Mouse (Mus musculus) lung, embryonic 14.5 days (tissue): ENCODE results near the gene Itgb5. TPM values are rescaled to one million over a fixed set of nuclear protein-coding genes. Genes with fewer than 3 reads are reported as not detected.

Experiments
- ATAC-seq: fragments of 200-750 bp; cut with Nextera tagmentation; 2 replicates; pipeline ENCODE4 v1.8.0; 2017; ENCODE audit warnings: mild to moderate bottlenecking, moderate TSS enrichment, moderate library complexity; ENCODE audit not compliant: insufficient read depth
- DNase-seq: peaks from one replicate; pipeline ENCODE4 v3.0.0-alpha.2; 2015
- H3K27ac ChIP-seq: fragments of 300-500 bp; sonication (generic); 2 replicates; pipeline ENCODE4 v1.5.1; 2014; ENCODE audit warnings: low read depth, mild to moderate bottlenecking, moderate library complexity
- H3K27me3 ChIP-seq: fragments of 300-500 bp; sonication (generic); 2 replicates; pipeline ENCODE4 v1.6.1; 2014; ENCODE audit warnings: low read length, control low read depth; ENCODE audit not compliant: insufficient read depth
- H3K36me3 ChIP-seq: fragments of 300-500 bp; sonication (generic); 2 replicates; pipeline ENCODE4 v1.6.1; 2014; ENCODE audit warnings: control low read depth; ENCODE audit not compliant: insufficient read depth
- H3K4me1 ChIP-seq: fragments of 300-500 bp; sonication (generic); 2 replicates; pipeline ENCODE4 v1.6.1; 2014; ENCODE audit warnings: antibody characterized with exemption, control low read depth; ENCODE audit not compliant: insufficient read depth
- H3K4me2 ChIP-seq: fragments of 300-500 bp; sonication (generic); 2 replicates; pipeline ENCODE4 v1.6.1; 2014; ENCODE audit warnings: mild to moderate bottlenecking
- H3K4me3 ChIP-seq: fragments of 300-500 bp; sonication (generic); 2 replicates; pipeline ENCODE4 v1.5.1; 2014; ENCODE audit warnings: low read depth, low read length
- H3K9ac ChIP-seq: fragments of 300-500 bp; sonication (generic); 2 replicates; pipeline ENCODE4 v1.6.1; 2014
- H3K9me3 ChIP-seq: fragments of 300-500 bp; sonication (generic); 2 replicates; pipeline ENCODE4 v1.6.1; 2016; ENCODE audit warnings: low read depth, low read length, control low read depth
- CTCF ChIP-seq: IDR thresholded peaks from 2 replicates; pipeline ENCODE4 v1.5.1; 2016; ENCODE audit warnings: antibody characterized with exemption, low read depth
- WGBS: fragments of 180-500 bp; shearing (Covaris S2); extraction: QIAGEN DNeasy Blood & Tissue Kit; methylation state at CpG from one replicate; pipeline ENCODE4 v1.1.7; 2014; 5-methylcytosine and 5-hydroxymethylcytosine counted together
- polyA plus RNA-seq: library from polyadenylated mRNA; unstranded; fragments of >200 nt; fragmentation: Nextera tagmentation; extraction: Ambion mirVana; gene quantifications from 2 replicates; pipeline ENCODE4 v1.2.1, GENCODE M21; 2014

The Itgb5 gene
- polyA plus RNA-seq, 1 experiment from 2014 or later, result 64.5 TPM

DNA sequence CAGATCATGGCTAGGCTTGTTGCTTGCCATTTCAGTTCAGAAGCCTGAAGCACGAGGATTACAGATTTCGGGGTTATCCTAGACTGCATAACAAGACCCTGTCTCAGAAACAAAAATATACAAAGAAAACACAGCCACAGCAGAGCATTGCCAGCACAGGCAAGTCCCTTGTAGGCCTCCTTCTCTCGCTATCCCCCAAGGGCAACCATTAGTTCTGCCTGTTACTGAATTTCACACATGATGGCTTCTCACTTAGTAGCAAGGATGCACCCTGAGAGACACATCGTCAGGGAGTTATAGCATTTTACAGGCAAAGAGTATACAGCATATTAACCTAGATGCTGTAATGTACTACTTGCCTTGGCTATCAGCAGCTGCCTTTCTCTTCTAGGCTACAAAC, 78.8 kb downstream of the Itgb5 start:
- Histone ChIP-seq H3K36me3 (peaks cover 18% of the 10 kb centered on the region), H3K9ac (no peak overlapping the region), H3K4me3 (no peak overlapping the region), H3K4me2 (no peak overlapping the region), H3K27me3 (no peaks in the 10 kb centered on the region), H3K9me3 (no peaks in the 10 kb centered on the region), H3K27ac (no peak overlapping the region), H3K4me1 (peaks cover 16% of the 10 kb centered on the region)
- no peak for TF ChIP-seq CTCF
- ATAC-seq, result no peak
- DNase-seq, result no peak
- 76% methylated on average over 4 of the region's 4 CpGs for WGBS

DNA sequence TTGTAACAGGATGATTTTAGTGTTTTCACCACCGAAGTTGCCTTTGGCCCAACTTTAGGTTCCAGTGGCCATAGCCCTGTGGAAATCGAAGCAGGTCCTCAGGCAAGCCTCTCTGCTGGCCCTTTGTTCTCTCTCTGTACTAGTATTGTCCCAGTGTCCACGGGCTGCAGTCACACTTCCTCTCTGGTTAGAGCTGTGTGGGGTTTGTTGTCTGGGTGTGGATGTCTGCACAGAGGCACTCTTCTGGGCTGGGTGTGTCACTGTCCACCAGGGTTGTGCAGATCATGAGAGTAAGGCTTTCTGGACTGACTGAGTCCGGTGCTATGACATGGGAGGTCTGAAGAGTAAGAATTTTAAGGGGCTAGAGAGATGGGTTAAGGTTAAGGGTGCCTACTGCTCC, 85.5 kb downstream of the Itgb5 start:
- Histone ChIP-seq H3K4me3 (no peak overlapping the region), H3K9me3 (no peaks in the 10 kb centered on the region), H3K27ac (0 out of 2 replicates have a peak overlapping the region, but pooled peaks have one; percentile 8), H3K9ac (no peak overlapping the region), H3K36me3 (peaks cover 24% of the 10 kb centered on the region), H3K4me1 (peaks cover 31% of the 10 kb centered on the region), H3K4me2 (no peak overlapping the region), H3K27me3 (no peaks in the 10 kb centered on the region)
- 91% methylated on average over 4 of the region's 4 CpGs for WGBS
- no peak for TF ChIP-seq CTCF
- no peak for DNase-seq
- no peak for ATAC-seq

GRCm38 (mm10) chr16:33916473-33917251, 87.2 kb downstream of the Itgb5 start:
- ATAC-seq, result peak; percentile 79
- Histone ChIP-seq H3K9ac (no peak overlapping the region), H3K9me3 (no peaks in the 10 kb centered on the region), H3K4me3 (no peak overlapping the region), H3K4me2 (peak overlapping the region; percentile 4; the same call in 1 of the 2 replicates), H3K27ac (peak overlapping the region; percentile 69), H3K36me3 (peaks cover 24% of the 10 kb centered on the region), H3K4me1 (peaks cover 35% of the 10 kb centered on the region), H3K27me3 (no peaks in the 10 kb centered on the region)
- peak; percentile 89 for DNase-seq
- WGBS, result 35% methylated on average over 12 of the region's 12 CpGs
- TF ChIP-seq CTCF, result no peak

DNA sequence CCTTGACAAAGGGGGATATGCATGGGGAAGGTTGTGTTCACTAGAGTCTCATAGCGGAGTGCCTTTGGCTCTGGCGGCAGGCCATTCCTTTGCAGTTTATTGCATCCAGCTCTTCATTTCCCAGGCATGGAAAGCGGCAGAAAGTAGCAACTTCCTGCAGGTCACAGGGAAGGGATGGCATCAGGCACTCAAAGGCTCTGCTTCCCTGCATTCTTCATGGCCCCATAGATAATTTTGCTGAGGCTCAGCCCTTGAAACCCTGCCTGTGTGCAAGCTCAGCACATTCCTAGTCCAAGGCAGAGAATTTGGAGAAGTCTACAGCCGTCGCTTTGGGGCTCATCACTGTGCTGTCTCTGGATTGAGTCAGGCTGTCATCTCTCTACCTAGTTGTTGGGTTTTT, 87.9 kb downstream of the Itgb5 start:
- H3K4me2 ChIP-seq, result 0 out of 2 replicates have a peak overlapping the region, but pooled peaks have one; percentile 7
- peak; percentile 72 for DNase-seq
- H3K4me1 ChIP-seq, result peaks cover 42% of the 10 kb centered on the region
- peaks cover 18% of the 10 kb centered on the region for H3K36me3 ChIP-seq
- no peak overlapping the region for H3K9ac ChIP-seq
- ATAC-seq, result peak; percentile 47
- H3K27me3 ChIP-seq, result no peaks in the 10 kb centered on the region
- peak overlapping the region; percentile 69 for H3K27ac ChIP-seq
- WGBS, result 41% methylated on average over 5 of the region's 5 CpGs
- H3K4me3 ChIP-seq, result no peak overlapping the region
- no peaks in the 10 kb centered on the region for H3K9me3 ChIP-seq
- no peak for TF ChIP-seq CTCF

GRCm38 (mm10) chr16:33917926-33918325, 88.5 kb downstream of the Itgb5 start:
- no peak overlapping the region for H3K4me2 ChIP-seq
- no peak for TF ChIP-seq CTCF
- peaks cover 15% of the 10 kb centered on the region; the same call in 1 of the 2 replicates for H3K36me3 ChIP-seq
- ATAC-seq (no peak), DNase-seq (peak; percentile 62)
- peak overlapping the region; percentile 69 for H3K27ac ChIP-seq
- H3K4me3 ChIP-seq, result no peak overlapping the region
- no peak overlapping the region for H3K9ac ChIP-seq
- no peaks in the 10 kb centered on the region for H3K27me3 ChIP-seq
- H3K4me1 ChIP-seq, result peaks cover 45% of the 10 kb centered on the region
- H3K9me3 ChIP-seq, result no peaks in the 10 kb centered on the region
- 64% methylated on average over 5 of the region's 5 CpGs for WGBS

DNA sequence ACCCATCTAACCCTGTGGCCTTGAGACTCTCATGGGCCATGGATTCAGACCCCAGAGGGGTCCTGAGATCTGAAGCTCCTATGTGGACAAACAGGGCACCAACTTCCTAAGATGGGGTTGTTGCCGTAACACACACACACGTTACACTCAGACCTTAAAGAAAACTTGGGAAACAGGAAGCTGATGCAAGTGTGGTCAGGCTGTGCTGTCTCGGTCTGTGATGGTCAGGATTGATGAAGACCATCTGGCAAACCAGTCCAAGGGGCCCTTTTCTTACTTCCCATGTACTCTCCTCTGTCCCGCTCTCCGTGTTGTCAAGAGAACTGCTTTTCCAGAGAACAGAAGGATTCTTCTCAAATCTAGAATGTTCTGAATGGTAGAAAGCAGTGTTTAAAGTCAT, 92.0 kb downstream of the Itgb5 start:
- peaks cover 35% of the 10 kb centered on the region for H3K4me1 ChIP-seq
- H3K27ac ChIP-seq, result peak overlapping the region; percentile 77

More for the DNA sequence above, 92.0 kb downstream of the Itgb5 start:
- ATAC-seq (no peak), DNase-seq (peak; percentile 59)
- Histone ChIP-seq H3K4me3 (no peak overlapping the region), H3K9me3 (no peaks in the 10 kb centered on the region), H3K36me3 (peaks cover 15% of the 10 kb centered on the region; the same call in 1 of the 2 replicates), H3K27me3 (no peaks in the 10 kb centered on the region), H3K9ac (no peak overlapping the region; the same call in 1 of the 2 replicates), H3K4me2 (no peak overlapping the region)
- 46% methylated on average over 5 of the region's 5 CpGs for WGBS
- TF ChIP-seq CTCF, result no peak
